Mouse (Mus musculus) bone marrow macrophage, adult 2 months (primary cell): Measurements from ENCODE around the gene Rsrc2.

Experiments
- CTCF ChIP-seq: IDR thresholded peaks from 2 replicates; pipeline ENCODE4 v1.5.1; 2012; ENCODE audit warnings: low read depth, mild to moderate bottlenecking, low read length, moderate library complexity
- POLR2A ChIP-seq: IDR thresholded peaks from 2 replicates; pipeline ENCODE4 v1.6.1; 2012; ENCODE audit warnings: mild to moderate bottlenecking, low read depth, low read length, borderline replicate concordance

- TF ChIP-seq CTCF = no peak
- no peak for TF ChIP-seq POLR2A
Observed at GRCm38 (mm10) chr5:123682372-123682771, 66.8 kb downstream of the Rsrc2 start.
